Mouse (Mus musculus) brown adipose tissue, adult 24 weeks (tissue): ENCODE data around the gene Lamb3. TPM values are rescaled to one million over a fixed set of nuclear protein-coding genes. Genes with fewer than 3 reads are reported as not detected.
"Not testable (repeated sequence)": the region's sequence is repeated elsewhere in the genome, so short reads cannot be mapped to it uniquely, and the experiment has no call there.

Experiments used
- H3K27ac ChIP-seq: fragments of 200-500 bp; replicated peaks from 2 replicates; pipeline ENCODE4 v1.5.1; 2012; ENCODE audit warnings: low read depth, mild to moderate bottlenecking, low read length
- H3K4me1 ChIP-seq: fragments of 200-500 bp; 2 replicates; pipeline ENCODE4 v1.6.1; 2012; ENCODE audit warnings: low read length, mixed read lengths; ENCODE audit not compliant: control insufficient read depth, insufficient read depth, insufficient read length
- H3K4me3 ChIP-seq: fragments of 200-500 bp; 2 replicates; pipeline ENCODE4 v1.5.1; 2012; ENCODE audit warnings: low read depth, mild to moderate bottlenecking, low read length, moderate library complexity; ENCODE audit not compliant: insufficient read depth
- polyA plus RNA-seq: library from polyadenylated mRNA; stranded (reverse); fragments of >200 nt; gene quantifications from 2 replicates; pipeline ENCODE4 v1.2.4, GENCODE M21; 2012; ENCODE audit not compliant: missing spikeins, insufficient read depth, insufficient read length

The Lamb3 gene
- polyA plus RNA-seq, 1 experiment = 6.8 TPM

DNA sequence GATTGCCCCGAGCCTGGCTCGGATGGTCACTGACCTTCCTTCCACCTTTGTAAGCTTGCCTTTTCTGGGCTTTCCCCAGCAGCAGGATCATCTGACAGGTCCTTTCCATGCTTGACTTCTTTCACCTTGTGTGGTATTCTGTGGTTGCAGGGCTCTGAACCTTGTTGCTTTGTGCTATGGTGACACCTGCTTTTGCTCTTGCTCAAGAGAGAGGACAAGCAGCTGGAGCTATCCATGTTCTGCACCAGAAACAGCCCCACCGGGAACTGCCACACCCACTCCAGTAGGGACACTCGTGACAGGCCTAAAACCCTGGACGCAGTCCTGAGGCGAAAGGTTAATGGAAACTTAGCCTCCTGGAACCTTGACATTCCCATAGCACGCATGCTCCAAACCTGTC lies 43.9 kb downstream of the Lamb3 start:
- H3K4me1 ChIP-seq = peaks cover 3% of the 10 kb centered on the region; the same call in 1 of the 2 replicates
- H3K27ac ChIP-seq = peak overlapping the region; percentile 47; the same call in 1 of the 2 replicates
- no peak overlapping the region for H3K4me3 ChIP-seq

DNA sequence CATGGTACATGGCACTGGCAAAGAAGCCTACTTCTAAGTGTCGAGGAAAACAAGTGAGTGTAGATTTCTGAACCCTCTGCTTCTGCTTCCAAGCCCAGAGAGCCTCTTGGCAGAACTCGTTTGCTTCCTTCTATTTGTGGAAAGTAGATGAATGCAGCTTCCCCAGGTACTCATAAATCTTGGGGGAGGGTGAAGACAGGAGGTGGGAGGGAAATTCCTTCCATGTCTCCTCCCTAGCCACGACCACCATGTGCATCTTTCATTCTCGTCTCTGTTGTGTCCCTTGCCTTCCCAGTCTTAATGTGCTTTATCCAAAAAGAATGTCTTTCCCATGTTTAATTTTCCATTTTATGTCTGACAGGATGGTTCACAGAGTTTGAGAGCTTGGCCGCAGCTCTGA lies 45.1 kb downstream of the Lamb3 start:
- Histone ChIP-seq H3K4me1 (peaks cover 7% of the 10 kb centered on the region; the same call in 1 of the 2 replicates), H3K4me3 (no peak overlapping the region), H3K27ac (peak overlapping the region; percentile 38)

DNA sequence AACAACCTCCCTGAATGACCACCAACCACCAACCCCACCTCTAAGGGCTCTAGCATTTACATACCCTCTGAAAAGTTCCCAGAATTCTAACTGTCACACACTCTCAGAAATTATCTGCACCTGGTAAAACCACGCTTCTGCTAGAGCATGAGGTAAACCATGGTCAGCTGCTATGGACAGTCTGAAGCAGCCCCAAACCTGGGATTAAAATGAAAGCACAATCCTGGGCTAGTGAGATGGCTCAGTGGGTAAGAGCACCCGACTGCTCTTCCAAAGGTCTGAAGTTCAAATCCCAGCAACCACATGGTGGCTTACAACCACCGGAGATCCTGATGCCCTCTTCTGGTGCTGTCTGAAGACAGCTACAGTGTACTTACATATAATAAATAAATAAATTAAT lies 46.4 kb downstream of the Lamb3 start:
- H3K4me3 ChIP-seq, H3K27ac ChIP-seq, H3K4me1 ChIP-seq: not testable (repeated sequence)

DNA sequence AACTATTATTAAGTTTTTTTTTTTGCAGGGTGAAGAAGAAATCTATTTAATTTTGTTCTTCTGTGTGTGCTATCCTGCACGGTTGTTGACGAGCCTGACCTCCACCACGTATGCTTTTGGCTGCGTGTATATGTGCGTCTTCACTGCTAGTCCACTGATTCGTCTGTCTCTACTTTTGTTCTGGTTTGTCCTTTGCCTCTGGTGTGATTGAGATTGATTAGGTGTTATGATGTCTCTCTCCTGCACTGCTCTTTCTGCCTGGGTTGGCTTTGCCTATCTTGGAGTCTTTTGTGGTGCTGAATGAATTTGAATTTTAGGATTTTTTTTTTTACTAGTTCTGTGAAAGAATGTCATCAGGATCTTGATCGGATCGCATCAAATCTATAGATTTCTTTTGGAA lies 47.5 kb downstream of the Lamb3 start:
- H3K4me1 ChIP-seq = peaks cover 7% of the 10 kb centered on the region; the same call in 1 of the 2 replicates
- no peak overlapping the region; the same call in 1 of the 2 replicates for H3K27ac ChIP-seq
- no peak overlapping the region for H3K4me3 ChIP-seq

DNA sequence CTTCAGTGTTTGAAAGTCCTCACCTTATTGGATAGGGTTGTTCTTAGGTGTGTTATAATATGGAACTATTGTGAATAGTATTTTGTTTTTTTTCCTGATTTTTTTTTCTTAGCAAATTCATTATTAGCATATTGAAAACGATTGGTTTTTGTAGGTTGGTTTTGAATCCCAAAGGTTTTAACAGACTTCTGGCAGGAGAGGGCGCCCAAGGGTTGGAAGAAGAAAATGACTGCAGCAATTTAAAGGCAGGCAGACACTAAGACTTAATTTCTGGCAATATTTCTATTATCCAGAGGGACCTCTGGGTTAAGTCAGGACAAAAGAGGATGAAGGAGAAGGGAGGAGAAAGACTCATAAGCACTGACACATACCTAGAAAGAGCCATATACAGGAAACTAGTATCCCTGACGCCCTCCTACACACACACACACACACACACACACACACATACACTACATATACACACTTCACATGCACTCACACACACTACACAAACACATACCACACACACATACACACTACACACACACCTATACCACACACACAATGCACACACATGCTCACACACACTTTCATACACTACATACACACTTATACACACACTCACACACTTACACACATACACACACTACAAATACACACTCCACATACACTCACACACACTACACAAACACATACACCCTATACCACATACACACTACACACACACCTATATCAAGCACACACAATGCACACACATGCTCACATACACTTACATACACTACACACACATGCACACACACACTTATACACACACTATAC lies 48.2 kb downstream of the Lamb3 start:
- no peak overlapping the region for H3K27ac ChIP-seq
- H3K4me1 ChIP-seq = peaks cover 8% of the 10 kb centered on the region; the same call in 1 of the 2 replicates
- no peak overlapping the region for H3K4me3 ChIP-seq

DNA sequence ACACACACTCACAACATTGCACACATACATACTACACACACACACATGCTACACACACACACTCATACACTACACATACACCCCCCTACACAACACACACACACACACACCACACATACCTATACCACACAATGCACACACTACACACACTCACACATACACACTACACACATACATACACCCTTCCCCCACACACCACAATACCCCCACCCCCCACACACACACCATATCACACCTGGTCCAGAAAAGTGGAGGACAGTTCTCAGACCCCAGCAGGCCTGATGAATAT lies 48.7 kb downstream of the Lamb3 start:
- Histone ChIP-seq H3K27ac (peak overlapping the region; percentile 54; the same call in 1 of the 2 replicates), H3K4me3 (no peak overlapping the region), H3K4me1 (peaks cover 10% of the 10 kb centered on the region)

DNA sequence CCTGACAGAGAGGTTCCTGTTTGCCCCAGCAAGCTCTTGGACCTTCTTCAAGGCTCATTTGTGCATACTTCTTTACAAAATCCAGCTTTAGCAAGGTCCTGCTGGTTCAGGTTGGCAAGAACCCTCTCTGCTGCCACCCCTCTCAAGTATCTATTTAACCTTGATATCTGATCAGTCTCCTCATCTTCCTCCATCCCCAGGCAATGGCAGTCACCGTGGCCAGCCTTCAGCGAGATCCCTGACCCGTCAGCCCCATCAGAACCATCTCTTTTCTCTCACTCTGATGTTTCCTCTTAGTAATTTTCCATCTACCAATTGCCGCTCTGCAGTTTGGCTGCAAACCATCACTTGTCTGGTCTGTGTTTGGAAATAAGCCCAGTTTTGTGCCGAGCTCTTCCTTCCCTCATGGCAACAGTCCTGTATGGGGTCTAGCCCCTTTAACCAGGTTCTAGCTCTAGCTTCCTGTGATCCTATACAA lies 49.2 kb downstream of the Lamb3 start:
- peak overlapping the region; percentile 54 for H3K27ac ChIP-seq
- H3K4me3 ChIP-seq = no peak overlapping the region
- H3K4me1 ChIP-seq = peaks cover 11% of the 10 kb centered on the region

DNA sequence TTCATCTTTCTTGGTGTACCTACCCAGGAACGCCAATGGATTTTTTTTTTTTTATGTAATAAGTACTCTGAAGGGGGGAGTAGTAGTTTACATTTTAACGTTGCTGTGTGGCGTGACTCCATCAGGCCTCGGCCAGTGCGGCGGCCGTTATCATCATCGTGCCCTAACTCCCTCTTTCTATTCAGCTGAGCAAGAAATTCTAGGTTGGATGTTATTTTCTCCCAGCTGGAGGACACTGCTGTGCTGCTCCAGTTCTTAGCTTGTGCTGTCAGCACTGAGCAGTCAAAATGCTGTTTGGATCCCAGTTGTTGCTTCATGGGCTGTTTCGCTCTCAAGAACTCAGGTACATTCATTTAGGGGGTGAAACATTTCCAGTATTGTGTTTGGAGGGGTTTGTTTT lies 52.1 kb downstream of the Lamb3 start:
- H3K4me3 ChIP-seq = no peak overlapping the region
- H3K27ac ChIP-seq = 0 out of 2 replicates have a peak overlapping the region, but pooled peaks have one; percentile 4

DNA sequence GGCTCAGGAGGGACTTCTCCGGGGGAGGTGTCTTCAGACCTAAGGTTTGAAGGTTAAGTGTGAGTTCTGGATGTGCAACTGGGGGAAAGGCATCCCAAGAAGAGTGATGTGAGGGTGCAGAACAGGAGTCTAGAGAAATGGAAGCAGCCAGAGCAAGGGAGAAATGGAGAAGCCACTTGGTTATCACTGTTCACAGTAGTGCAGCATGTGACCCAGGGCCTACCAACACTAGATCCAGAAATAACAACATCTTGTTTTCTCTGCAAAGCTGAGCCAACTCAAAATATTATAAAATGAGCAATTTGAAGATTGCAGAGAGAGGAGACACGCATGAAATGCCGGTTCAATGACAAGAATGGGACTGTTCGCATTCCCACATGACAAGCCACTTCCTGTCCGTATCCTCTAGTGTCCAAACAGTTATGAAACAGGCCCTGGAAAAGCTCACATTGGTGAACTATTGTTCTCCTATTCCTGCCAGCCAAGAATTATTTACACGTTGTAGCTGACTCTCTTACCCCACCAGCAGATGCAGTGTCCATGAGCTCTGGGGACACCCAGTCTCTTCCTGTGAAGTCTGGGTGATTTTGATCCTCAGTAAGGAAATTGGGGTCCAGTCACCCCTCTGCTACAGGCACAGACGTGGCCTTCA lies 54.5 kb downstream of the Lamb3 start:
- Histone ChIP-seq H3K4me1 (peaks cover 15% of the 10 kb centered on the region), H3K27ac (peak overlapping the region; percentile 90), H3K4me3 (no peak overlapping the region)

More for the DNA sequence above, 52.1 kb downstream of the Lamb3 start:
- peaks cover 19% of the 10 kb centered on the region for H3K4me1 ChIP-seq

DNA sequence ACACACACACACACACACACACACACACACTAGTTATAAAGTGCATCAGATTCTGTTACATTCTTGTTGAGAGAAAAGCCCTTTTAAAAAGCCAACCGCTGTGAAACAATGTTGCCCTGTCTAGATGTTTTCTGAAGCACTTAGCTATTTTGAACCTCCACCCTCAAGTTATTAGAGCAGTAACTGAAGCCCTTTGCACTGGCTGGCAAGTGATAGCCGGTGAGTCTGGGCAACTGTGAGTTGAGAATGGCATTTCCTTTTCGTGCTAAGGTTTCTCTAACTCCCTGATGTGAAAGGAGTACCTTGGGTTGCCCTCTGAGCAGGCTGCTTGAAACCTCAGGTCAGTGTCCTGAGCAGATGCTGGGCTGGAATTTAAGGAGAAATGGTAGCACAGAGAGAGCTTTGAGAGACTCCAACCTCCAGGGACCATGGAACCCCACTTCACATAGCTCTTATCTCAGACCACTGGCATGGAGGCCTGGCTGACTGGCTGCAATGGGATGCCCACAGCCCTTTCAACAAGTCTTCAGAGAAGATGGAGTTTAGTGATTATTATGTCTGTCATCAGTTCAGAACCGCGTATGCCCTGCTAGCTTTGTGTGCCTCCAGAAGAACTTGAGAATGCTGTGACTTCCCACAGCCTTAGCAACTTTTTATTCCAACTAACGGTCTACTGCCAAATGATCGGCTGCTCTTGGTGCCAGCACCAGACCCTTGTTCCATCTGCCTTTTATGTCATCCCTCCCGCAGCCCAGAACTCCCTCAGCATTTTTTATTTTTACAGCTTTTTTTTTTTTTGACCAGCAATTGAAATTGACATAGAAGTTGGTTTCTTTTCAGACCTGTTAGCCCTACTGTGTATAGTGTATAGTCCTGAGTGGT lies 55.8 kb downstream of the Lamb3 start:
- H3K27ac ChIP-seq = peak overlapping the region; percentile 90
- H3K4me3 ChIP-seq = no peak overlapping the region
- H3K4me1 ChIP-seq = peaks cover 15% of the 10 kb centered on the region

DNA sequence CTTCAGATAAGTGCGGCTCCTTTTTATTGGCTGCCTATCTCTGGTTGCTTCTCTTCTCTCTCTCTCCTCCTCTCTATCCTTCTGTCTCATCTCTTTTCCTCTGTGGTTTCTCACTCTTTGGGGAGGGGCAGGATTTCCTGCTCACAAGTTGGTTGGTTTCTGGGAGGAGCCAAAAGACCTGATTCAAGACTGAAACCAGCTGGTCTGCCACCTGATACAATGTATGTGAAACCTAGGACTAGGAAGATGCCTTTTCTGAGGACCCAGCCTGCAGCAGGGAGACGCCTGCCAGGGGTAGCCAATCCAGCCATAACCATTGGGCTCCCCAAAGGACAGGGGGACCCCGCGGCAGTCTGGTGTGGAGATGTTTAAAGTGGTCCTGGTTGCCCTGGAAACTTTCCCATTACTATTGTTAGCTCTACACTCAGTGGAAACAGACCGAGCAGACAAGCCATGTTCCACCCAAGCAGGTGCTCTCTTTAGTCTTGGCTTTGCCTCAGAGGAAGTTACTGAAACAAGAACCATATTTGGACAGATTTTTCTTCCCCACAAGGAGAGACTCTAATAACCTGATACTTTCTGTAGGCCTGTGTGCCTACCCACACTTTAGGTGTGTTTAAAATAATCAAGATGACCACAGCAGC lies 56.6 kb downstream of the Lamb3 start, which contains the start of gene Hsd11b1:
Gene Hsd11b1, minus strand, starts transcription at position 121 of the 644 bp plus-strand sequence.
- Histone ChIP-seq H3K27ac (peak within 1 kb of the TSS; percentile 90), H3K4me1 (peaks cover 15% of the 10 kb centered on the region), H3K4me3 (no peak within 1 kb of the TSS)

DNA sequence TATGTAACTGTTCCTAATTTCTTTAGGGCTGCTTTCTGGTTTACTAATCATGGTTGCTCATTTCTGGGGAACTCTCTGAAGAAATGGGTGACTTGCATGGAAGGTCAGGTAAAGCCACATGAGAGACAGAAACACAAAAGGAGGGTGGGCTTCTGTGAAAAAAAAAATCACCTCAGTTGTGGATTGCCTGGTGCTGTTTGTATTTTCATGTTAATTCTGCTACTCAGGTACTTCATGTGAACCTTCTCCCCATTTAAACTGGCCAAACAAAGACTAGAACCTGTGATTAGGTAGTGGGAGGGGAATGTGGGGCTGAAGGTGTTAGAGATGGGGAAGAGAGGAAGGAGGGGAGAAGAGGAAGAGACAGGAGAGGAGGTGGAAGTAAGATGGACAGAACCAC lies 58.2 kb downstream of the Lamb3 start:
- Histone ChIP-seq H3K4me1 (peaks cover 13% of the 10 kb centered on the region), H3K4me3 (no peak overlapping the region), H3K27ac (no peak overlapping the region)

DNA sequence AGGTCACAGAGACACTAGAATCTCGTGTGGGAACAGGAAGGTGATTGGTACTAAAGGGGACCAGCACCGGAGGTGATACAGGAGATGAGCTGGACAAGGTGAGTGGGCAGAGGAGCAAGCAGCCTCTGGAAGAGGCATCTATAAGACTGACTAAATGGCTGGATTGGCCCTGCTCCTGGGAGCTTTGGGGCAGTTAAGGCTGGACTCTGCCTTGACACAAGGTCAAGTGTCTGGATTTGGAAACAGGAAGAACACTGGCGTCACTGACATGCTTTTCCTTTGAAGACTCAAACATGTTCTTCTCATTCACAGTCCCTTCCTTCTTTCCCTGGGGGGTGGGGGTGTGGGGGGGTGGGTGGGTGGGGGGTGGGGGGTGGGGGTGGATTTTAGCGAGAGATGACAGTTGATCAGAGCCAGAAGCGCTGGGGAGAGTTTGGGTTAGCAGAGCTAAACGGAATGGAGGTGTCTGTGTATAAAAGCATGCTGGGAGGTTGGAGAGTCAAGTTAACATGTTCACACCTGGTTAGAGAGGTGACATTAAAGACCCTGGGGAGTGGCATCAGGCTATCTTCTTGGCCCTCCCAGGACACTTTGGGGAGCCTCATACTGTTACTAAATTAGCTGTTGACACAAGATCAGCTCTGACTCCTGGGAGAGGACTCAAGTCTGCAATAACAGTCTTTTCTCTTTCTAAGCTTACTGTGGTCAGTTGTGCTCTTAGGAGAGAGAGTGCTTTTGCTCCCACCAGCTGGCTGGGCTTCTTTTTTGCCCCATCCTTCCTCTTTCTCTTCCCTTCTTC lies 63.7 kb downstream of the Lamb3 start:
- peak overlapping the region; percentile 96 for H3K27ac ChIP-seq
- peaks cover 5% of the 10 kb centered on the region; the same call in 1 of the 2 replicates for H3K4me1 ChIP-seq
- H3K4me3 ChIP-seq = peak overlapping the region; percentile 68
